Mouse (Mus musculus): ENCODE measurements around the gene Rab3a. TPM values are rescaled to one million over a fixed set of nuclear protein-coding genes. Genes with fewer than 3 reads are reported as not detected.

Rab3a gene
- total RNA-seq, 2 experiments from 2014 or later: 729 to 765 TPM

GRCm38 (mm10) chr8:70758616-70759561 lies 4.4 kb downstream of the Rab3a start:
- DNase-seq: peak in 1 of 2 experiments; percentile 39

DNA sequence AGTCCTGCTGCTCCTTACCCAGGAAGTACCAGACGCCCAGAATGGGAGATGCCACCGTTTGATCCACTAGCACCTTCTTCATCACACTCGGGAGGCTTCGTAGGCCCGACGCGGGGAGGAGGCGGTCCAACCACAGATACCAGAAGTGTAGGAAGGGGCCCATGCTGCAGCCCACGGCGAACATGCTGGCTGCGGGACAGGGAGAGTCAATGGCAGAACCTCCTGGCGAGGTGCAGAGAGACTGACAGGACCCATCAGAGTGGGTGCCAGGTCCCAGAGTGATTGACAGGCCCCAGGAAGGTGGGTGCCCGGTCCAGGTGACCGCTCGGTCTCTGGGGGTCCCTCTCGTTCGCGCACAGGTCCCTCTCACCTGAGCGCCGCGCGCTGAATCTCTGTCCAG lies 5.9 kb downstream of the Rab3a start:
- DNase-seq: peak in 1 of 2 experiments; percentile 24

DNA sequence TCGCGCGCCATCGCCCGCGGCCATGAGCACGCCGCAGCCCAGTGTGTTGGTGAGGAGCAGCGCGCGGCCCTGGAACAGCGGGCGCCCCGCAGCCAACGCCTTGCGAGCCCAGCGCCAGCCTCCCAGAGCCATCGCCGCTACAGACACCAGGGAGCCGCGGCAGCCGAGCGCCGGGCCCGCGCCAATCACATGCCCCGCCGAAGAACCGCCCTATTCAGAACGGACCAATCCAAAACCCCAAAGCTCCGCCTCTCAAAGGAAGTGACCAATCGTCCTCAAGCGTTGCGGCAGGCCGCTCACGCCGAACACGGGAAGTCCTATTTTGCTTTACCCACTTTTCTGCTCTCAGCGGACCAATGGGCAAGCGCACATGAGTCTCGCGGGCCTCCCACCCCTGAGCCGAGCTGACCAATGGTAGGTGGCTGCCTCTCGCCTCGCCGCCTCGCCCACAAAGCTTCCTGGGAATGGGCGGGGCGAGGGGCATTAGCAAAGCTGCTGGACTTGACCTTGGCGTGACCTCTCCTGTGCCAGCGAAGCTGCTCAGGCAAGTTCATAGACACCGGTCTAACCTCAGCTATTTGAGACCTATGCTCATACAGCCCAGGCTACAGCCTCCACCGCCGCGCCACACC lies 6.4 kb downstream of the Rab3a start, which contains the start of gene Mpv17l2:
Gene Mpv17l2 (minus strand): TSS at position 172 of the 632 bp plus-strand sequence.
- DNase-seq: peak; percentile 95

GRCm38 (mm10) chr8:70762118-70762517 lies 7.6 kb downstream of the Rab3a start:
- DNase-seq: no peak

- DNase-seq: no peak
These were observed 8.9 kb downstream of the Rab3a start for GRCm38 (mm10) chr8:70763354-70763753.

DNA sequence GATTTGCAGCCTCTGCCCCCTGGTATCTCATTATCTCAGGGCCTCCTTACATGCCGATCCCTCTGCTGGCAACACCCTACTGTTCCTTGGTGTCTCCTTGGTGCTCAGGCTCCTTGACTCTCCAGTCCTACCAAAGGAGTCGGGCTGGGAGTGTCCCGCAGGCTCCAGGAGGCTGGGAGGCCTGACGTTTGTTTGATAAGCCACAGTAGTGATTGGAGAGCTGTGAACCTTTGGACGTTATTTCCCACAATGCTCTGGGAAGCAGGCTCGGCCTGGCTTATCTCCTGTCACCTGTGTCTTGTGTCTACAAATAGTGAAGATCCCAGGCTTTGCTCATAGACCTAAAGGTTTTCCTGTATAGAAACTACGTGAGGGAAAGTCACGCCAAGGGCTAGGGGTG lies 9.5 kb downstream of the Rab3a start:
- DNase-seq: no peak

- no peak for DNase-seq
These were observed 10.2 kb downstream of the Rab3a start for GRCm38 (mm10) chr8:70764676-70765075.

DNA sequence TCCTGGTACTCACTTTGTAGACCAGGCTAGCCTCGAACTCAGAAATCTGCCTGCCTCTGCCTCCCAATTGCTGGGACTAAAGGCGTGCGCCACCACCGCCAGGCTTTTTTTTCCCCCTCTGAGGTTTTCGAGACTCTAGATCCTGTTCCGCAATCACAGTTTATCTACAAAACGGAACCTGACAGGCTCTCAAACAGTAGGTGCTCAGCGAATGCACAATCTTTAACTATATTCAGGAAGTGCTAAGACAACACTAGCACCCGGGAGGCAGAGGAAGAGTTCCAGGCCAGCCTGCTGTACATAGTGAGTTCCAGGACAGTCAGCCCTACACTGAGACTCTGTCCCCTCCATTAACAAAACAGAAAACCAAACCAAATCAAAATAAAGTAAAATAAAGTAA lies 10.8 kb downstream of the Rab3a start:
- no peak for DNase-seq

- DNase-seq: no peak
These were observed 11.5 kb downstream of the Rab3a start for GRCm38 (mm10) chr8:70765838-70766570.

DNA sequence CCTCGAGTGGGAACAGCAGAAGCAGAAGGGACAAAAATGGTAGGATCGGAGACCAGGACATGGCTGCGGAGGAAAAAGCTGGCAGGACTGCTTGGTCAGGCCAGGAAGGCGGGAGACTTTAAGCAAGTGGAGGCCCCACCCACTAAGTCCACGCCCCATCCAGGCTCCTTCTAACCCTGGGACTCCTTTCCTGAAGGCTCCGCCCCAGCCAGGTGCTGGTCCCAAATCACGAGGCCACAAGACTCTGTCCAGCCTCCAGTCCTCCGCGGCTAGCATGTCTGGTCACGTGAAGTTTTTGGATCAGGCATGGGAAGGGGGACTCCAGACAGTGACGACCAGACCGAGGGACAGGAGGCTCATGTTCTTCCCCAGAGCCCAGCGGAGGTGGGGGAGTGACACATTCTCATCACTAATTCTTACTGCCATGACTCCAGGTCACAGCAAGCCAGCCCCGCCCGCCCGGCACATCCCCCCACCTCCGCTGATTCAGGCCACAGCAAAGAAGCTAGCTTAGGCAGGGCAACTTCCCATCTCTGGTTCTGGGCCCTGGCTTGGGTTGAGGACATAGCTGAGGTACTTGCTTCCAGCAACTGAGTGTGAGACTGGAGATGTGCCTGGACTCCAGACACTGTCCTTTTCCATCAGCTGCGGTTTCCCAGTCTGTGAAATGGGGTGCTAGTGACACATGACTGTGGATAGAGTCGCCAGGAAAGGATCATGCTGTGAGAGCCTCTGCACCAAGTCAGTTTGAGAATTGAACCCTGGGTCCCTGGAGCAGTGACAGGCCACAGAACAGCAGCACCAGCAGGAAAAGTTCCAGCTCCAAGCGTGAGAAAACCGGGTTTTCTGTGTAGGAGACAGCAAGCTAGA lies 12.3 kb downstream of the Rab3a start:
- no peak for DNase-seq

DNA sequence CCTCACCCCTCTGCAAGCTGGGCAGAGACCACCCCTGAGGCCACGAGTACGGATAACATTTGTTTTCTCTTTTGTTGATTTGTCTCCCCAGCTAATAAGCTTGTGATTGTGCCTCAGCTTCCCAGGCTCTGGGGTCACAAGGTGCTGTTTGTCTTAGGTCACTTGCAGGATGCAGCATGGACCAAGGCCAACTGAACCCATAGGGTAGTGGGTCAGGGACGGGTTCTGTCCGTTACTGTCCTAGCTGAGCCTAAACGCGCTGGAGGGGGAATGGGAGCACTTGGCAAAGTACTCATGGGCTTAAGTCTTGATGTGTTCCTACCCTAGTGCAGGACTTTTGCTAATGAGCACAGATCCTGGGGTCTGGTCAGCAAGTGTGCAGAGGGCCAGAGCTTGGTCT lies 13.0 kb downstream of the Rab3a start:
- DNase-seq: no peak

GRCm38 (mm10) chr8:70768231-70768776 lies 13.8 kb downstream of the Rab3a start:
- no peak for DNase-seq

DNA sequence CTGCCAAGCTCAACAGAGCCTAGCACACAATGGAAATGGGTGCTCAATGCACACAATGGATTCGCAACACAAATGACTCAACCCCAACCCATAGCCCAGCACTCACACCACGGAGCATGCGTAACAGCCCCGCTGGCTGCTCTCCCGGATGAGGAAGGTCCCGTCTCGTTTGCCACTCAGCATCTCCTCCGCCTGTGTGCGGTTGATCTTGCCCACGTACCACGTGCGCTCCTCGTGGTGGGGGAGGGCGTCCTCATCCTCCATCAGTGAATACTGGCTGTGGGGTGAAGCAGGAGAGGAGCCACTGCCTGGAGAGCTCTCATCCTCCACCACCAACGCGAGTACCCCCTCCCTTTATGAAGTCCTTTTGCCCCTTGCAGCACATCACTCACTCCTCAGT lies 14.5 kb downstream of the Rab3a start:
- no peak for DNase-seq

GRCm38 (mm10) chr8:70769359-70769758 lies 14.9 kb downstream of the Rab3a start:
- peak; percentile 91 to 92 for DNase-seq

- no peak for DNase-seq
These were observed 15.4 kb downstream of the Rab3a start for GRCm38 (mm10) chr8:70769858-70770257.

DNA sequence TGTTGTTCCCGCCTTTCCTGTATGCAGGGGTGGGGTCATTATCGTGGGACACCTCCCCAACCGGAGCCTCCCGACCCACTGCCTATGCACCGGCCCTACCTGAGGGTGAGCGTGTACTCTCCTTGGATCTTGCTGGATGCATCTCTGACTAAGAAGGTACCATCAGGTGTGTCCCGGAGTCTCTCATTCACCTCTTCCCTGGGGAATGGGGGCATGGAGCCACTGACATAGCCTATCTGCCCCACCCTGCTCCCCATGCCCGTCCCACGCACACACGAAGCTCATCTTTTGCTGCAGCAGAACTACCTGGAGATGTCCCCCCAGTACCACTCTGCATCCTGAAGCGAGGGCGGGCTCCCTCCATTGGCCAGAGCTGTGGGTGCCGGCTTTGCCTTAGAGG lies 16.3 kb downstream of the Rab3a start:
- DNase-seq: no peak

DNA sequence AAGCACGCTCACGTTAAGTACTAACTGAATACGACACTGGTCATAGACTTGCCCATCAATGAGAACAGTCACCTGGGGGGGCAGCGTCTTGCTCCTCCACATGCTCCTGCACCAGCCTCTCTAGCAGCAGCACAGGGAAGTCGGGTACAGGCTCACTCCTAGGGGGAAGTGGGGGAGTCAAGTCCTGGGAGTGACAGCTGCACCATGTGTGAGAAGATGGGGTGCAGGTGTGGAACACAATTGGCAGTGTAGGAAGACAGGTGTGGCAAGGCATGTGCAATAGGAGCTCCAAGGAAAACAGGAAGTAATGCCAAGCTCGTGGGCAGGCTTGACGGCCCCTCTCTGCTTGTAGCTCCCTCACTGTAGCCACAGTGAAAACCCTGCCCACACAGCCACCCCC lies 16.7 kb downstream of the Rab3a start:
- DNase-seq: no peak

GRCm38 (mm10) chr8:70772075-70772474 lies 17.6 kb downstream of the Rab3a start:
- DNase-seq: no peak

DNA sequence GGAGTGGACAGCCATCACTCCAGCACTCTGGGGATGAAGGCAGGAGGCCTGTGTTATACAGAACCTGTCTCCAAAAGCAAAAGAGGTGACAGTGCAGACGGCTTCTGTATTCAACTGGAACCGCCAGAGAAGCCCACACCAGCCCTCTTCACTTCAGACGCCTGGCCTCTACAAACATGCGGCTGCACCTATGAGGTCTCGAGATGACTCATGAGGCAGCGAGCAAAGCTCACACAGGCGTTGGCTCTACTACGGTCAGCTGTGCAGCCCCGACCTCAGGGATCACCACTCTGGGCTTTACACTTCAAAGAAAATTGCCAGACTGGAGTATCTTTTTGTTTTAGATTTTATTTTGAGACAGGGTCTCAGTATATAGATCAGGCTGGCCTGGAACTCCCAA lies 18.4 kb downstream of the Rab3a start:
- no peak for DNase-seq

DNA sequence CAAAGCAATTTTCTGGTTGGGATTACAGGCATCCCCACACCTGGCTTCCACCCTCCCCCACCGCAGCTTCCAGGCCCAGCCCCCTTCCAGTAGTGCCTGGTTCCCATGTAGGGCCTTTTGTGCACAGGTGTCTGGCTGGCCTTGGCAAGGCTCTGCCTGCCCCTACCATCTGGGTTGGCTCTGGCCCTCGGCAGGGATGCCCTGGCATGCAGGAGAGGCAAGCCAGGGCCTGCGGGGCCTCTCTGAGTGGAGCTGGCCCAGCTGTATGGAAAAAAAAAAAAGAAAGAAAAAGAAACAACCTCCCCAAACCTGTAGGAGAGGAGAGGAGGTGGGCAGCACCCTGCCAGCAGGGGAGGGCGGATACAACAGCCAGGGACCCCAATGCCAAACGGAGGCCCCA lies 18.9 kb downstream of the Rab3a start:
- no peak for DNase-seq

GRCm38 (mm10) chr8:70773833-70774232 lies 19.4 kb downstream of the Rab3a start:
- DNase-seq: peak in 1 of 2 experiments; percentile 78

- DNase-seq: no peak
These were observed 20.3 kb downstream of the Rab3a start for GRCm38 (mm10) chr8:70774740-70775139.
